Mouse (Mus musculus): Measurements from ENCODE around the gene Tmem178b. TPM values are rescaled to one million over a fixed set of nuclear protein-coding genes. Genes with fewer than 3 reads are reported as not detected.

The Tmem178b gene
- polyA plus RNA-seq, 1 experiment from 2014 or later = not detected

DNA sequence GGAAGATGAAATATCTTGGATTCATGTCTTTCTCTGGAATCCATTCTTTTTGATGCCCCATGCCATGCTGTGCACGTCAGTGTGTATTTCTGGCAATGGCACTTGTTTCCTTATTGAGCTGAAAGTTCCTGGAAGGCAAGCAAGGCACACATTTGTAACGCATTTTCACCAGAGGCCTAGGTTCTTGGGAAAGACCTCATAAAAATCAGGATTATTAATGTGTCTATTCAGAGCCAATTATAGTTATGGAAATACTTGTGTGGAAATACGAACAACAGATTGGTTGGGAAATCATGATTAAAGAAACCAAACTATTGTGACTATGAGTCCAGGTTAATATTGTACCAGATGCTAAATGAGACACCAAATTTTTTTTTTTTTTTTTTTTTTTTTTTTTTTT, 3.4 kb downstream of the Tmem178b start:
- 51% methylated on average over 3 of the region's 3 CpGs for WGBS (ENCODE audit: insufficient replicate concordance)
- no peak for ATAC-seq (ENCODE audit: low read depth)
- no peak overlapping the region for H3K9ac ChIP-seq

DNA sequence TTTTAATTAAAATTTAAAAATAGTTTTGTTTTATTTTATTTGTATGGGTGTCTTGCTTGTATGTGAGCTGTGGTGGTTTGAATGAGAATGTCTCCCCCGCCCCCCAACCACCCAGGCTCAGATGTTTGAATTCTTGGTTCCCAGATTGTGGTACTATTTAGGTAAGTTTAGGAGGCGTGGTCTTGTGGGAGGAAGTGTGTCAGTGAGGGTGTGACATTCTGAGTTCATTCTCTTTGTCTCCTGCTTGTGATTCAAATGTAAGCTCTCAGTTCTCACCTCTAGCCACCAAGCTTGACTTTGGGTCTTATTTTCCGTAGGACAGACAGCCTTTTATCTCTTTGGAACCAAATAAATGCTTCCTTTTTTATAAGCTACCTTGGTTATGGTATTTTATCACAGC, 17.7 kb downstream of the Tmem178b start:
- 40% methylated on average over 3 of the region's 3 CpGs for WGBS (ENCODE audit: insufficient replicate concordance)

More for the DNA sequence above, 3.4 kb downstream of the Tmem178b start:
- peaks cover 41% of the 10 kb centered on the region for H3K27me3 ChIP-seq
- H3K4me2 ChIP-seq = no peak overlapping the region
- no peaks in the 10 kb centered on the region for H3K9me3 ChIP-seq (replicated peaks)
- H3K4me3 ChIP-seq (replicated peaks) = no peak overlapping the region
- no peak for DNase-seq
- H3K4me1 ChIP-seq (replicated peaks) = 0 out of 2 replicates have a peak, but pooled peaks cover 11% of the 10 kb centered on the region
- no peak overlapping the region for H3K27ac ChIP-seq
- no peaks in the 10 kb centered on the region for H3K36me3 ChIP-seq

DNA sequence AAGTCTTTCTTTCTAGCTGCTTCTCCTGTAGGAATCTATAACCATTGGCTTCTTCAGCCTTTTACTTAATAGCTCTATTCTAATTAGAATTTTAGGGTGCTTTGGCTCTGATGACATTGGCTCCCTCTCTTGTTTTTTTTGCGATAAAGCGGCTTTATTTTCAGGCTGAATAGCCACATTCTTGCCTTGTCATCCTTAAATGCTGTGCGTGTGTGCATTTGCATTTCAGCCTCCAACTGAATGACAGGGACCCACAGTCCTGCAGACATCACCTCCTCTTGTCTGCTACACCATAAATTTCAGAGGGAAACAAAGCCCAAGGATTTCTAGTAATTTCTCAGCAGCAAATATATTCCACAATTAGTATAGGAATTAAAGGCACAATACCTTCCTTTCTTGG, 23.4 kb downstream of the Tmem178b start:
- no peak for DNase-seq
- no peaks in the 10 kb centered on the region for H3K27me3 ChIP-seq
- H3K27ac ChIP-seq = no peak overlapping the region
- ATAC-seq (ENCODE audit: low read depth) = no peak
- no peak overlapping the region for H3K4me3 ChIP-seq (replicated peaks)
- H3K4me1 ChIP-seq (replicated peaks) = no peaks in the 10 kb centered on the region
- no peak overlapping the region for H3K4me2 ChIP-seq
- WGBS (ENCODE audit: insufficient replicate concordance) = 77% methylated on average over 3 of the region's 3 CpGs
- H3K9me3 ChIP-seq (replicated peaks) = no peaks in the 10 kb centered on the region
- H3K9ac ChIP-seq = no peak overlapping the region
- H3K36me3 ChIP-seq = no peaks in the 10 kb centered on the region

More for the DNA sequence above, 17.7 kb downstream of the Tmem178b start:
- Histone ChIP-seq H3K4me2 (no peak overlapping the region), H3K4me1 (replicated peaks) (no peaks in the 10 kb centered on the region), H3K9ac (no peak overlapping the region), H3K4me3 (replicated peaks) (no peak overlapping the region), H3K27me3 (no peaks in the 10 kb centered on the region), H3K9me3 (replicated peaks) (no peaks in the 10 kb centered on the region), H3K27ac (no peak overlapping the region), H3K36me3 (no peaks in the 10 kb centered on the region)
- DNase-seq = no peak
- ATAC-seq (ENCODE audit: low read depth) = no peak

DNA sequence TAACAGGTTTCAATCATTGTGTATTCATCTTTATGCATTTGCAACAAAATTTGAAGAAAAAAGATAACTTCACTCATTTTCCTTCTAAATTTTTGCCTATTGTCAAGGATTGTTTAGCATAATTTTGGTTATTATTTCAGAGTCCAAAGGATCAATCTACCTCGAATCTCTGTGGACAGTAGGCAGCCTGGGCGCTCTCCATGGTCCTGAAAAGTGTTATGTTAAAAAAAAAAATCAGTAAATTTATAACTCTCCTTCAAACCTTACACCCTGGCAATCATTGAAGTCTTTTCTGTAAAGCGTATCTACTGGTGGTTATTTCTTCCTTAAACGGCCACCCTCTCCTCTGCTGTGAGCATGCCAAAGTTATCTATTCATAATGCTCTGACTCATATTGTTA, 26.2 kb downstream of the Tmem178b start:
- no peaks in the 10 kb centered on the region for H3K9me3 ChIP-seq (replicated peaks)
- H3K4me2 ChIP-seq = no peak overlapping the region
- H3K27ac ChIP-seq = no peak overlapping the region
- no peak for ATAC-seq (ENCODE audit: low read depth)
- H3K4me1 ChIP-seq (replicated peaks) = no peaks in the 10 kb centered on the region
- H3K27me3 ChIP-seq = no peaks in the 10 kb centered on the region
- H3K9ac ChIP-seq = no peak overlapping the region
- no peak overlapping the region for H3K4me3 ChIP-seq (replicated peaks)
- DNase-seq = no peak
- H3K36me3 ChIP-seq = no peaks in the 10 kb centered on the region
- WGBS (ENCODE audit: insufficient replicate concordance) = 34% methylated on average over 4 of the region's 4 CpGs

DNA sequence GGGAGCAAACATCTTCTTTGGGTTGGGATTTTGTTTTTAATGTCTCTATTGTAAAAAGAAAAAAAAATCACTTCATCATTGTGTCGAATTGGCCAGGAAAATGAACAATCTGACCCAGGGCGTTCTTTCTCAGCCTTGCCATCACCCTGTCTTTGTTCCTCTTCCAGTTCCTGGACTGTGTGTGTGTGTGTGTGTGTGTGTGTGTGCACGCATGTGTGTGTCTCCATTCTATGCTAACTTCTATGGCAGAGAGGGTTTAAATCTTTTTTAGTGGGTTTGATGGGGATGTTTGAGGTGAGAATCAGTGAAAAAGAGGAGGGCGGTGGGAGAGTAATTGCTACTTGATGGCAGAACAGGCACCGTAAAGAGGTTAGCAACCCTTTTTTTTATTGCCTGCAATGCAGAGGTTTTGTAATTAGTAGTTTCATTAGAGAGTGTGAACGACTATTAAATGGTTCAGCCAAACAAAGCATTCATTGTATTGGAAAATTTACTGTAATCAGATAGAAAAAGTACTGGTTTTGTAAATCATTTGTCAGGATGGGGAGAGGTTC, 30.2 kb downstream of the Tmem178b start:
- no peak for ATAC-seq (ENCODE audit: low read depth)
- DNase-seq = no peak
- no peak overlapping the region for H3K9ac ChIP-seq
- no peaks in the 10 kb centered on the region for H3K4me1 ChIP-seq (replicated peaks)
- H3K36me3 ChIP-seq = no peaks in the 10 kb centered on the region
- no peak overlapping the region for H3K27ac ChIP-seq
- H3K9me3 ChIP-seq (replicated peaks) = no peaks in the 10 kb centered on the region
- no peak overlapping the region for H3K4me2 ChIP-seq
- WGBS (ENCODE audit: insufficient replicate concordance) = 53% methylated on average over 6 of the region's 6 CpGs
- H3K27me3 ChIP-seq = no peaks in the 10 kb centered on the region
- H3K4me3 ChIP-seq (replicated peaks) = no peak overlapping the region

DNA sequence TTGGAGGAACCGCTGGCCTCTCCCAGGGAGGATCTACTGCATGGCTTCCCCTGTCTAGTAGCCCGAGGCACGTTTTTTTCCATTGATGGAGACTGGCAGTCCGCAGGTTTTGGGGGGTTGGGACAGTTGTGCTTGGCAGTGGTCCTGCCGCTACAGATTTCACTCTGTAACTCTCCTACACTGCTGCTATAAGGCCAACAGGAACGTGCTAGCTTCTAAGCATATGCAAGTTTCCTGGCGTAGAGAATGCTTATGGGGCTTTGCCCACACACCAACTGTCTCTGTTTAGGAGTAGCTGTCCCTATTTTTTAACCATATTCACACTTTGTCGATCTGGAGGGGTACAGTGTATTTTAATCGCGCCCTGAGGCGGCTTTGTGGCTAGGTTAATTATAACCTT, 30.8 kb downstream of the Tmem178b start:
- ATAC-seq (ENCODE audit: low read depth) (no peak), DNase-seq (no peak)
- WGBS (ENCODE audit: insufficient replicate concordance) = 57% methylated on average over 11 of the region's 11 CpGs
- no peaks in the 10 kb centered on the region for H3K27me3 ChIP-seq
- H3K9me3 ChIP-seq (replicated peaks) = no peaks in the 10 kb centered on the region
- no peaks in the 10 kb centered on the region for H3K36me3 ChIP-seq
- H3K4me2 ChIP-seq = no peak overlapping the region
- H3K4me3 ChIP-seq (replicated peaks) = no peak overlapping the region
- no peaks in the 10 kb centered on the region for H3K4me1 ChIP-seq (replicated peaks)
- H3K27ac ChIP-seq = no peak overlapping the region
- H3K9ac ChIP-seq = no peak overlapping the region

DNA sequence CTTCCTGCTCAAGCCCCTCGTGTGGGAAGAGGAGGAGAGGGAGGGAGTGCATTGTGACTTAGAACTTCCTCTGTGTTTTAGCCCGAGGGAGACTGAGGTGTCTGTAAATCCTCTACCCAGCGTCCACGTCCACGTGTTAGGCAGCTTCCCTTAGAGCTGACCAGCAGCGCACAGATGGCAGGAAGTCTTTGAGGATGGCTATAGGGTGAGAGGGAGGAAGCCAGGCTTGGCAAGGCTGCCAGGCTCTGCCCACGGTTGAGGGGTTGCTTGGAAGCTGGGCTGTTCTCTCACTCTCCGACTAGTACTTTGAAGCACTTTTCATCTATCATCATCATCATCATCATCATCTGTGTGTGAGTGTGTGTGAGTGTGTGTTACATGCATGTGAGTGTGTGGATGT, 41.9 kb downstream of the Tmem178b start:
- no peaks in the 10 kb centered on the region for H3K36me3 ChIP-seq
- H3K9me3 ChIP-seq (replicated peaks) = no peaks in the 10 kb centered on the region
- no peak overlapping the region for H3K9ac ChIP-seq
- WGBS (ENCODE audit: insufficient replicate concordance) = 21% methylated on average over 8 of the region's 8 CpGs
- no peak overlapping the region for H3K27ac ChIP-seq
- no peaks in the 10 kb centered on the region for H3K4me1 ChIP-seq (replicated peaks)
- no peak overlapping the region for H3K4me3 ChIP-seq (replicated peaks)
- DNase-seq (no peak), ATAC-seq (ENCODE audit: low read depth) (no peak)
- no peaks in the 10 kb centered on the region for H3K27me3 ChIP-seq
- H3K4me2 ChIP-seq = no peak overlapping the region

DNA sequence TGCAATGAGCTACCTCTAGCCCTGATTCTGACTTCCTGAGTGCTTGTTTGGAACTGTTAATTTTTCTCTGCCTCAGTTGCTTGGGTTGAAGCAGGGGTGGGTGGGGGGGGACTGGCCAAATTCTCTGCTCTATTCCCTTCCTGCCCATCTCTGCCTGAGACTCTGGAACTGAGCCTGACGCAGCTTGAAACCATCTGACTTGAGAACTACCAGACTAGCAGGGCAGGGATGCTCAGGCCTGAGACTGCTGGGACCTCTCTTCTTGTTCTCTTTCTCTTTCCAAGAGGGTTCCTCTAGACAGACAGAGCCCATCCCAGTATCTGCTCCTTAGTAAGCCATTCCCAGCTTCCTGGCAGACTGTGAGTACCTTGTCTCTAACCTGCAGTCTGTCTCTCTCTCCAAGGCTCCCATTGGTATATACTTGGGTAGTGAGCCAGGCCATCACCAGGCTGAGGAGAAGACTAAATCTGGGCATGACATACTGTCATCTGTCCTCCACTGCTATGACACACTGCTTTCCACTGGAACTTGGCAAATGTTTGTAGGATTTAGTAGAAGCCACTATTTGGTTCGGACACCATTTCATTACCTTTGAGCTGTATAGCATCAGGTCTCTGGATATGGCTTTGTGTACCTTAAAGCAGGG, 42.7 kb downstream of the Tmem178b start:
- no peaks in the 10 kb centered on the region for H3K9me3 ChIP-seq (replicated peaks)
- H3K9ac ChIP-seq = no peak overlapping the region
- H3K36me3 ChIP-seq = no peaks in the 10 kb centered on the region
- H3K4me2 ChIP-seq = no peak overlapping the region
- H3K4me3 ChIP-seq (replicated peaks) = no peak overlapping the region
- no peak overlapping the region for H3K27ac ChIP-seq
- DNase-seq (no peak), ATAC-seq (ENCODE audit: low read depth) (no peak)
- H3K4me1 ChIP-seq (replicated peaks) = no peaks in the 10 kb centered on the region
- 67% methylated on average over 2 of the region's 2 CpGs for WGBS (ENCODE audit: insufficient replicate concordance)
- H3K27me3 ChIP-seq = no peaks in the 10 kb centered on the region

DNA sequence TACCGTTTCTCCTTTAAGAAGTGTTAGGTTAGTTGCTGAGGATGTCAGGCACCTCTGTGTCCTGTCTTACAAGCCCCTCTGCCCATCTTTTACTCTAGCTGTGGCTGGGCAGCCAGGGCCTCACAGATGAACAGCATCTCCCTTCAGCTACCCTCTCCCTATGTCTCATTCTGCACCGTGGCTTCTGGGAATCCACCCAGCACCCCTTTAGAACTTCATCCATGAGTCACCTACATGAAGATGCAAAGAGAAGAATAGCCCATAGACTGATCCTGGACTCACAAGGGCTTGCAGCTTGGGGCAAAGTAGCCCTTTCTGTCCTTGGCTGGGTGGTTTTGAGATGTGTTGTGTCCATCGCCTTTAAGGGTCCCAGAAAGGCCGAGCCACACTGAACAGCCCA, 43.4 kb downstream of the Tmem178b start:
- Histone ChIP-seq H3K4me3 (replicated peaks) (no peak overlapping the region), H3K36me3 (no peaks in the 10 kb centered on the region), H3K27me3 (no peaks in the 10 kb centered on the region), H3K4me2 (no peak overlapping the region), H3K27ac (no peak overlapping the region), H3K9ac (no peak overlapping the region), H3K4me1 (replicated peaks) (no peaks in the 10 kb centered on the region), H3K9me3 (replicated peaks) (no peaks in the 10 kb centered on the region)
- WGBS (ENCODE audit: insufficient replicate concordance) = 72% methylated on average over 4 of the region's 4 CpGs
- DNase-seq (no peak), ATAC-seq (ENCODE audit: low read depth) (no peak)

DNA sequence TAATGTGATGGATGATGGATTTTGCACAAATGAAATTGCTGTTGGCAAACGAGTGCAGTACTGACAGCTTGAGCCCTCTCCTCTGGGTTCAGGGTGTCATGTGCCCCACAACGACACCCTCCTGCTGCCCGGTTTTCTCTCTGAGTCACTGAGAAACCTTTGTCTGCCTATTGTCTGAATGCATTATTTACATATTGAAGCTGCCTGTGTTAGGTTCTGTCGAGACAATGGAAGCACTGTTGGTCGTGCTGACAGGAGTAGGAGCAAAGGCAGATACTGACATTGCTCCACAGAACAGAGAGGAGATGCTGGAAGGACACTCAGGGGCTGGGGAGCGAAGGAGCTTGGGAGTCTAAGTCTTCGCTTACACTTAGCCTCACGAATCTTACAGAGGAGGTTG, 44.2 kb downstream of the Tmem178b start:
- ATAC-seq (ENCODE audit: low read depth) (no peak), DNase-seq (no peak)
- no peak overlapping the region for H3K9ac ChIP-seq
- no peak overlapping the region for H3K4me2 ChIP-seq
- no peaks in the 10 kb centered on the region for H3K27me3 ChIP-seq
- 44% methylated on average over 8 of the region's 8 CpGs for WGBS (ENCODE audit: insufficient replicate concordance)
- no peaks in the 10 kb centered on the region for H3K4me1 ChIP-seq (replicated peaks)
- no peaks in the 10 kb centered on the region for H3K9me3 ChIP-seq (replicated peaks)
- no peak overlapping the region for H3K4me3 ChIP-seq (replicated peaks)
- H3K36me3 ChIP-seq = no peaks in the 10 kb centered on the region
- H3K27ac ChIP-seq = no peak overlapping the region

DNA sequence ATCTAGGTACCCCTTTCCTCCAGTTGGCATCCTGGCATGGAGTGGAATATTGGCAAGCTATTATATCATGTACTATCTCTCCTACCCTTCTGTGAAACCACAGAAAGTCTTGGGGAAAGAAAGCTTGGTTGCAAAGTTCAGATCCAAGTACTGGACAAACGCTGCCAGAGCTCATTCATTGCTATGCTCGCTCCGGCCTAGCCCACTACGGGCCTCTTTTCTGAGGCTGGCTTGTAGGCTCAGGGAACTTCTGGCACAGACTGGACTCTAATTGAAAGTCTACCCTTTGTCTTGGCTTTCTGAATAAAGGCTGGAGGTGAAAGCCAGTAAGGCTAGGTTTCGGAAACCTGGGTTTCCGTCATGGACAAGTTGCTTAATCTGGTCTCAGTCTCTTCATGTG, 44.7 kb downstream of the Tmem178b start:
- H3K36me3 ChIP-seq = no peaks in the 10 kb centered on the region
- no peak overlapping the region for H3K4me2 ChIP-seq
- 81% methylated on average over 6 of the region's 6 CpGs for WGBS (ENCODE audit: insufficient replicate concordance)
- H3K27me3 ChIP-seq = no peaks in the 10 kb centered on the region
- H3K4me3 ChIP-seq (replicated peaks) = no peak overlapping the region
- ATAC-seq (ENCODE audit: low read depth) (no peak), DNase-seq (no peak)
- no peak overlapping the region for H3K27ac ChIP-seq
- no peaks in the 10 kb centered on the region for H3K9me3 ChIP-seq (replicated peaks)
- no peak overlapping the region for H3K9ac ChIP-seq
- H3K4me1 ChIP-seq (replicated peaks) = no peaks in the 10 kb centered on the region

DNA sequence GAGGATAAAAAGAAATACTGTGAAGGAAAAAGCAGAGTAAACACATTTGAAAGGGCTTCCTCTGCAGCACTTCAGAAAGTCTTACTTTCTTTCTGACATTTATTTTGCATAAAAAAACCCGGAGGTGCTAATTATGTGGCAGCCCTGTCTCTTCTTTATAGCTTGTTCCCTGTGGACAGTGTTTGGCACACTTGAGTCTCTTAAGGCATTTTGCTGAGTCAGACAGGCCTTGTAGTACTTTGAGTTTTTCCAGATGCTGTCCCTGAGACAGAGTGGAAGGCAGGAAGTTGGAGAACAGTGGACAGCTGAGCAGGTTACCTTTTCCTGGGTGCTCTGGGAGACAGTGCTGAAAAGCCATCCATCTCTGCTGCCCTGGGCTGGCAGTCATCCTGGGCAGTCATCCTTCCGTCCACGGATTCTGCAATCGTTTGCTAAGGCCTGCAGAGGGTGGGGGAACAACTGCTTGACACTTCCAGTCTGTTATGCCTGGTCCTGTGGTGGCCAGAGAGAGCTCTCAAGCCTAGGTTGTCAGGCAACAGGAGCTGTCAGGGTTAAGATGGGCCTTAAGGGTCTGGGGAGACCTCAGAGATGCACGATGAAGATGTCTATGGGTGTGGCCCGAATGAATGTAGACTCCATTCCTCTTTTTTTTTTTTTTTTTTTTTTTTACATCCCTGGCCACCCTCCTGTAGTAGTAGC, 46.1 kb downstream of the Tmem178b start:
- DNase-seq (no peak), ATAC-seq (ENCODE audit: low read depth) (no peak)
- no peaks in the 10 kb centered on the region for H3K4me1 ChIP-seq (replicated peaks)
- no peaks in the 10 kb centered on the region for H3K36me3 ChIP-seq
- H3K9ac ChIP-seq = no peak overlapping the region
- H3K9me3 ChIP-seq (replicated peaks) = no peaks in the 10 kb centered on the region
- H3K4me3 ChIP-seq (replicated peaks) = no peak overlapping the region
- no peak overlapping the region for H3K4me2 ChIP-seq
- WGBS (ENCODE audit: insufficient replicate concordance) = 62% methylated on average over 6 of the region's 6 CpGs
- H3K27me3 ChIP-seq = no peaks in the 10 kb centered on the region
- no peak overlapping the region for H3K27ac ChIP-seq

Data from liver, embryonic 13.5 days (tissue).